Mouse (Mus musculus) thymus, postnatal 0 days (tissue): ENCODE measurements around the gene Arfrp1. TPM values are rescaled to one million over a fixed set of nuclear protein-coding genes. Genes with fewer than 3 reads are reported as not detected.

ENCODE experiments used
- DNase-seq: peaks from one replicate; pipeline ENCODE4 v3.0.0-alpha.2; 2015; ENCODE audit warnings: low spot score
- polyA plus RNA-seq: library from polyadenylated mRNA; unstranded; fragments of >200 nt; fragmentation: Nextera tagmentation; extraction: Ambion mirVana; gene quantifications from 2 replicates; pipeline ENCODE4 v1.2.1, GENCODE M21; 2015

The Arfrp1 gene
- polyA plus RNA-seq, 1 experiment from 2014 or later = 68.0 TPM

GRCm38 (mm10) chr2:181378701-181379100 is 13.5 kb upstream of the Arfrp1 start:
- DNase-seq = no peak

DNA sequence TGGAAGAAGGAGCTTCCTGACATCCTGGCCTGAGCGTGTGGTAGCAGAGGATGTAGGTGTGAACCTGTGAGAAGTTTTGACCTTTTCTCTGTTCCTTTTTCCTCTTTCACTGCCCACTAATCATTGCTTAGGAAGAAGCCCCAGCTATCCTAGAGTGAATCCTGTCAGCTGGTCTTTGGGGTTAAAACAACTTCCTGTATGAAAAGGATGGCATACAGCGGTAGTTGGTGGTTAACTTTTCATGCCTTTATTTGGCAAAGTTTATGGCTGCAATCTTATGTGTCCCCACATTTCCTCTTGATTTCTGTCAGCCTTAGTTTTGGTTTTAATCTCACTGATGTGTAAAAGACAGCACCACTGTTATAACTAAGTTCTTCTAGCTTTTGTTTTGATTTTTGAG is 12.0 kb upstream of the Arfrp1 start:
- no peak for DNase-seq

GRCm38 (mm10) chr2:181375787-181376186 is 10.6 kb upstream of the Arfrp1 start:
- peak; percentile 60 for DNase-seq

DNA sequence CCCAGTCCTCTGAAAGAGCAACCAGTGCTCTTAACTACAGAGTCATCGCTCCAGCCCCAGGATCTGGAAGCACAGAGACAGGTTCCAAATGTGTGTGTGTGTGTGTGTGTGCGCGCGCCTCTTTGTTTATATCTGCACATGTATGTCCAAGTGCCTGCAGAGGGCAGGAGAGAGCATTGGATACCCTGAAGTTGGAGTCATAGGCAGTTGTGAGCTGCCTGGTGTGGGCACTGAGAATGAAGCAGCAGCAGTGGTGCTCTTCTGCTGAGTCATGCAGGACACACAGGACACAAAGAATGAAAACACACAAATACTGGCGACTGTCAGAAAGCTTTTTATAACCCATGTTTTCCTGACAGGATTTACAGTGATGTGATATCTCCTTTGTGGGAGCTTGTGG is 4.8 kb upstream of the Arfrp1 start:
- DNase-seq = no peak

GRCm38 (mm10) chr2:181365655-181366075 is 461 bp upstream of the Arfrp1 start:
- peak; percentile 31 for DNase-seq

DNA sequence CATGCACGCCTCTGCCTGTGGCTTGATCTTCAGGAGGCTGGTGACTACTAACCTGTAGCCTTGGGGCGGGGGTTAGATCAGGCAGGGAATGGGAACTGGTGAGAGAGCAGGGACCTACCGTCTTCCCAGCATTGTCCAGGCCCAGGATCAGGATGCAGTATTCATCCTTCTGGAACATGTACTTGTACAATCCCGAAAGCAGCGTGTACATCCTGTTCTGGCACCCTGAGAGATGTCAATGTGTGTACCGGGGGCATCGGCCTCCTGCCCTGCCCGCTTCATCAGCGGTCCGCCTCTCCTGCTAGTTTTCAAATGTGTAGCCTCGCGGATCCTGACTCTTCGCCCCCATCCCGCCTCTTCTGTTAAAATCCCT is 731 bp downstream of the Arfrp1 start:
- DNase-seq = no peak

GRCm38 (mm10) chr2:181363946-181364345 is 1.3 kb downstream of the Arfrp1 start:
- DNase-seq = no peak

DNA sequence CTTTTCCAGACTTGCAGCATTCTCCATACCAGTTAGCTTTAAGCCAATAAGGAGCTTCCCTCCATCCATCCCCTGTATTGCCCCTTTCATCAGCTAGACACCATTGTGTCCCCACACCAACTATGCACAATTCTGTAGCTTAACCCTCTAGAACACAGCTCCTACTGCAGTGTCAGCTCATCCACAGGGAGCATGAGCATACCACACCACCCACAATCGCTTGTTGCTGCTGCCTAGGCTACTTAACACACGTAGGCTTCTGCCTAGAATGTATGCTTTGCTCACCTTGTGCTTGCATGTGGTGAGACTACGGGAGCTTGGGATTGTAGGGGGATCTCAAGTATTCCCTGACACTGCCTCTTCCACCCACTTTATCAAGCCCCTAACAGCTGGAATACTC is 8.4 kb downstream of the Arfrp1 start:
- no peak for DNase-seq

DNA sequence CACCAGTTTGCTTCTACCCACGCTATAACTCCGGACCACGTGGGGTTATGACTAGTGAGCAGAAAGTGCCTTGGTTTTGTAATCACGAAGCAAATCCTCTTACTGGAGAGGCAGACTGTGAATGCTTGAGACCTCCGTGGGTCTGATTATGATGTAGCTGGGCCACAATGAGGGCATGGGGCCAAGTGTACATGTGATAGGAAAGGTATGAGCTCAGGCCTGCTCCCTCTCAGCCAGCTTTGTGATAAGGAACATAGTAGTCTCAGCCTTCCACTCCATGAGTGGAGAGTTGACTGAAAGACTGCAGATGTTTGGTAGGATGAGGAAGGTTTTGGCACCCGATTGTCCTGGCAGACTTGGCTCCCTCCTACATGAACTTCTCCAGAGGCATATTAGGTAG is 22.4 kb downstream of the Arfrp1 start:
- no peak for DNase-seq

DNA sequence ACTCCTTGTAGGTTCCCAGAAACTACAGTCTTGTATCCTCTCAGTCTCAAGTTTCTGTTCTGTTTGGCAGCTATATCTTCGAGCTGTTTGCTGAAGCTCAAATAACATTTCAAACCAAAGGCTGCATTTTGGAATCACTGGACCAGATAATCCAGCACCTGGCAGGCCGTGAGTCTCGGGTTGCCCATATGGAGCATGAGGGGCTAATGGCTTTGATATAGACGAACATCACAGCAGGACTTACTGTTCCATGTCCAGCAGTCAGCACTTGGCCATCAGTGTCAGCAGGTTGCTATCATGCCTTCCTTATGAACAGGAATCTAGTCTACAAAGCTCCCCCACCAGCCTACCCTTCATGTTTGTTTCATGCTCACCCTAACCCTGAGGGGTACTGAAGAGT is 24.8 kb downstream of the Arfrp1 start:
- DNase-seq = no peak

GRCm38 (mm10) chr2:181334023-181334422 is 31.2 kb downstream of the Arfrp1 start:
- peak; percentile 70 for DNase-seq

DNA sequence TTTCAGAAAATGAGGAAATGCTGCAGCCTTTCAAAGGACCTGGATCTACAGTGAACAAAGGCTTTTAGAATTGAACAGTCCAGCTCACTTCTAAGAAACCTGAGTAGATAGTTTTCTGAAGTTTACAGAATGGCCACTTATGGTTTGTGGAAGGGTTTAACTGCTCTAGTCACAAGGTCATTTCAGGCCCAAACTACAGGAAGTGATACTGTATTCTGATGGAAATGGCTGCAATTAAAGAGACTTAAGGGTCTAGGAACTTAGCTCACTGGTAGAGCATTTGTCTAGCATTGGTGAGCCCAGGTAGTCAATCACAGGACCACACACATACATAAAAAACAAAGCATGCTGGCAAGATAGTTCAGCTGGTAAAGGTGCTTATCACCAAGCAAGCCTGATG is 32.7 kb downstream of the Arfrp1 start:
- DNase-seq = no peak

- DNase-seq = no peak
These were observed 39.1 kb downstream of the Arfrp1 start for GRCm38 (mm10) chr2:181326098-181326497.

DNA sequence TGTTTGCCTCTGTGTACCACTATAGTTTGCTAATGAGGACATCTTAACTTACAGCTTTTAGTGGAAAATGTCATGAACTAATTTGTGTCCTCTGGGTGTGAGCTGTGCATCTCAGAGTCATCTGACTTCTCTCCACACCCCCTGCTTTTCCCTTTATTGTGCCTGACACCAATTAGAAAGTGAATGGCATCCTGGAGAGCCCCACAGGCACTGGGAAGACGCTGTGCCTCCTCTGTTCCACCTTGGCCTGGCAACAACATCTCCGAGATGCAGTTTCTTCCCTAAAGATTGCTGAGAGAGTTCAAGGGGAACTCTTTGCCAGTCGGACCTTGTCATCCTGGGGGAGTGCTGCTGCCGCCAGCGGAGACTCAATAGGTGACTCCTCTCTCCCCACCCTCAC is 43.1 kb downstream of the Arfrp1 start:
- no peak for DNase-seq

DNA sequence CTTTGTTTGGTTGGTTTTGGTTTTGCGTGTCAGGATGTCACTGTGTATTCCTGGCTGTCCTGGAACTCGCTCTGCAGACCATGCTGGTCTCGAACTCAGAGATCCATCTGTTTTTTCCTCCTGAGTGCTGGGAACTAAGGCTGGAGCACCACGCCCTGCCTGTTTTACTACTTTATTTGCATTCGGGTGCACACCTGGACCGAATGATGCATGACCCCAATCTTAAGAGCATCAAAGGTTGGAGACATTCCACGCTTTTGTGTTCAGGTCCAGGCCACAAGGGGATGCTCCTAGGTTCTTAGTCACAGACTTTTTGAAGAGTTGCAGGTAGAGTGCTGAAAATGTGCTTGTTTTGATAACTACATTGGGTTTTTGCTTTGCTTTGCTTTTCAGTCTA is 45.1 kb downstream of the Arfrp1 start:
- DNase-seq = no peak

DNA sequence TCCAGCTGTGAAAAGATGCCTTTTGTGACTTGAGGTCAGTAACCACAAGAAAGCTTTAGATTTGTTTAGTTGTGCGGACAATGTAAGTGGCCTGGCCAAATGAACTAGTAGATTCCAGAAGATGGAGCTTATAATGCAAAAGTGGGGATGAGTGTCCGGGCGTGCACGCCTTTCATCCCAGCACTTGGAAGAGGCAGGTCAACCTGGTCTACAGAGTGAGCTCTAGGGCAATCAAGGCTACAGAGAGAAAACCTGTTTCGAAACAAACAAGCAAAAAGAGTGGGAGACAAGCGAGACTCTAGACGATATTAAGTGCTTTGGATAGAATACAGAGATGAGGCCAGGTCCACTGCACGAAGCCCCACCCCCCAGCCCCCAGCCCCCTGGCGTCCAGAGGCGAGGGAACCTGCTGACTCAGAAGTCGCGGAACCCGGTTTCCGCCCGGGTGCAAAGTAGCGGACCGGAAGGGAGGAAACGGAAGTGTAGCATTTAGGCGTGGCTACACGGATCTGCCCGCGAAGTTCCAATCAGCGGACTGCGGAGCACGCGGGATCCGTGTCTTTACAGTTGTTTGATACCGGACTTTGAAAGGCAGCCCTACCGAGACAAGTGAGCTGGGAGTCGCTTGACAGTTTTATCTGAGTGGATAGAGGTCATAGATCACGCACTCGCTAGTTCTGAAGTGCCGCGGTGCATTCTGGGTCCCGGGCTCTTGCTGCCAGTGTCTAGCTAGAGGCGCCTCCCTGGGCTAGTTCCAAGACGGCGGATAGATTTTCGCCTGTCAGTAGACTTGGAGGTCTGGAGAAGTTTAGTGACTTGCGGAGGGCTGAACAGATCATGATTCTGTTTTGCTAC is 45.7 kb downstream of the Arfrp1 start, which contains the start of gene Rtel1:
Gene Rtel1, plus strand, starts transcription at position 492 of the 855 bp plus-strand sequence.
- peak; percentile 88 for DNase-seq

GRCm38 (mm10) chr2:181314080-181314810 is 51.0 kb downstream of the Arfrp1 start, which contains the start of gene Stmn3:
Stmn3 (minus strand) TSS chr2:181314500.
- DNase-seq = peak; percentile 3

GRCm38 (mm10) chr2:181313344-181314079 is 51.7 kb downstream of the Arfrp1 start:
- no peak for DNase-seq

- no peak for DNase-seq
These were observed 52.2 kb downstream of the Arfrp1 start for GRCm38 (mm10) chr2:181313006-181313343.

DNA sequence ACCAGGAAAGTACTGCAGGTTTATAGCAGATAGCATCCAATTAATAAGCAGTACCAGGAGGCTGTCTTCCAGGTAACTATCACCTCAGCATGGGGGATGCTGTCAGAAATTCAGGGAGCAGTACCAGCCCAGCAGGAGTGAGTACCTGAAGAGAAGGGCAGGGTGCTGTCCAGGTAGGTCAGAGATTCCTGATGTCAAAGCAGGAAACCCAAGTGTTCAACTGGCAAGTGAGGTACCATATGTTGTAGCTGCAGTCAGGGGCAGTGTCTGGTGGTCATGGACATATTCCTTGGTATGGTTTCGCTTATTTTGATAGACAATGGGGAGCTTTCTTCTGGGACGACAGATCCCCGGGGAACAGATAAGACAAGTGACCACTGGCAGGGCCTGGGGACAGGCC is 52.8 kb downstream of the Arfrp1 start:
- no peak for DNase-seq
